Mouse (Mus musculus) heart, adult 9 months (tissue): Measurements from ENCODE around the gene Ppp2r5c.

Experiments
- DNase-seq, 2 experiments: peaks; one replicate each; pipeline ENCODE4 v3.0.0; 2022; ENCODE audit warnings: low spot score in 2 of 2

Gene Ppp2r5c

GRCm38 (mm10) chr12:110488031-110488430 lies 41.1 kb downstream of the Ppp2r5c start:
- no peak for DNase-seq

- DNase-seq: no peak
Observed at GRCm38 (mm10) chr12:110489946-110490701, 43.2 kb downstream of the Ppp2r5c start.

- no peak for DNase-seq
Observed at GRCm38 (mm10) chr12:110492436-110492835, 45.5 kb downstream of the Ppp2r5c start.

GRCm38 (mm10) chr12:110493597-110494369 lies 46.9 kb downstream of the Ppp2r5c start:
- no peak for DNase-seq

- DNase-seq: no peak
Observed at GRCm38 (mm10) chr12:110494846-110495245, 47.9 kb downstream of the Ppp2r5c start.

- DNase-seq: no peak
Observed at GRCm38 (mm10) chr12:110495260-110495659, 48.3 kb downstream of the Ppp2r5c start.

- DNase-seq: no peak
Observed at GRCm38 (mm10) chr12:110496016-110496415, 49.1 kb downstream of the Ppp2r5c start.

GRCm38 (mm10) chr12:110497013-110497412 lies 50.1 kb downstream of the Ppp2r5c start:
- no peak for DNase-seq

GRCm38 (mm10) chr12:110497485-110497884 lies 50.6 kb downstream of the Ppp2r5c start:
- DNase-seq: no peak

- no peak for DNase-seq
Observed at GRCm38 (mm10) chr12:110498283-110499224, 51.6 kb downstream of the Ppp2r5c start.

GRCm38 (mm10) chr12:110499225-110499992 lies 52.5 kb downstream of the Ppp2r5c start:
- DNase-seq: peak; percentile 77 to 84

GRCm38 (mm10) chr12:110500095-110500494 lies 53.2 kb downstream of the Ppp2r5c start:
- DNase-seq: no peak

GRCm38 (mm10) chr12:110503406-110504144 lies 56.7 kb downstream of the Ppp2r5c start:
- peak; percentile 69 to 78 for DNase-seq

- no peak for DNase-seq
Observed at GRCm38 (mm10) chr12:110504145-110504490, 57.2 kb downstream of the Ppp2r5c start.

- no peak for DNase-seq
Observed at GRCm38 (mm10) chr12:110504793-110505192, 57.9 kb downstream of the Ppp2r5c start.

GRCm38 (mm10) chr12:110506046-110506445 lies 59.1 kb downstream of the Ppp2r5c start:
- DNase-seq: no peak

- DNase-seq: no peak
Observed at GRCm38 (mm10) chr12:110507714-110508297, 60.9 kb downstream of the Ppp2r5c start.

- DNase-seq: no peak
Observed at GRCm38 (mm10) chr12:110508680-110509079, 61.8 kb downstream of the Ppp2r5c start.

- peak; percentile 56 to 80 for DNase-seq
Observed at GRCm38 (mm10) chr12:110510171-110510871, 63.4 kb downstream of the Ppp2r5c start.
